Mouse (Mus musculus) layer of hippocampus, adult 2 months (tissue): ENCODE data around the gene Polr3c. TPM values are rescaled to one million over a fixed set of nuclear protein-coding genes. Genes with fewer than 3 reads are reported as not detected.
A peak's percentile ranks its signal among the peaks of the same experiment; 100 is the strongest.
"Not testable (repeated sequence)": the region's sequence is repeated elsewhere in the genome, so short reads cannot be mapped to it uniquely, and the experiment has no call there.

Experiments
- DNase-seq, 2 experiments: peaks; one replicate each; pipeline ENCODE4 v3.0.0; 2022; ENCODE audit warnings: low spot score in 2 of 2
- H3K27ac ChIP-seq: fragments of 200-600 bp; 2 replicates; pipeline ENCODE4 v1.8.1; 2022
- H3K4me3 ChIP-seq: fragments of 200-600 bp; 2 replicates; pipeline ENCODE4 v1.8.1; 2022; ENCODE audit warnings: mild to moderate bottlenecking
- CTCF ChIP-seq: fragments of 200-600 bp; conservative IDR thresholded peaks from 2 replicates; pipeline ENCODE4 v1.8.1; 2022; ENCODE audit warnings: antibody characterized with exemption, mild to moderate bottlenecking, moderate library complexity
- total RNA-seq, 2 experiments: library from RNA; stranded (reverse); gene quantifications; 2 replicates each; pipeline ENCODE4 v1.2.3; 2021

Polr3c gene
- total RNA-seq, 2 experiments from 2014 or later = 23.5 to 24.0 TPM

DNA sequence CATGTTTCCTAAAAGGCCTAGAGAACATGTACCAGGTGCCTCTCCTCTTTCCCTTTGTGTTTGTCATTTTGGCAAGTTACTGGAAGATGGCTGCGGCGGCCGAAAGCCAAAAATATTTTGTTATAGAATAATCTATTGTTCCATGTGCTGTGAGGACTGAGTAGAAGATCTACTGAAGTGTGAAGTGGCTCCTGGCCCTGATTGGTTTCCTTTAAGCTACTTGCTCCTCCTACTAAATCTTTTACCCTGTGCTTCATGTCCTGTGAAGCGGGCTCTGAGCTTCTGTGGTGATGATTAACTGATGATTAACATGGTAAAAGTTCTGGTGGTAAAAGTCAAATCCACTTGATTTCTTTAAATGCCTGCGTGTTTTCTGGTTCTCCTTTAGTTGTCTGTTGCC is 60.5 kb downstream of the Polr3c start:
- no peak overlapping the region for H3K27ac ChIP-seq
- no peak for TF ChIP-seq CTCF
- H3K4me3 ChIP-seq = no peak overlapping the region
- DNase-seq = no peak

DNA sequence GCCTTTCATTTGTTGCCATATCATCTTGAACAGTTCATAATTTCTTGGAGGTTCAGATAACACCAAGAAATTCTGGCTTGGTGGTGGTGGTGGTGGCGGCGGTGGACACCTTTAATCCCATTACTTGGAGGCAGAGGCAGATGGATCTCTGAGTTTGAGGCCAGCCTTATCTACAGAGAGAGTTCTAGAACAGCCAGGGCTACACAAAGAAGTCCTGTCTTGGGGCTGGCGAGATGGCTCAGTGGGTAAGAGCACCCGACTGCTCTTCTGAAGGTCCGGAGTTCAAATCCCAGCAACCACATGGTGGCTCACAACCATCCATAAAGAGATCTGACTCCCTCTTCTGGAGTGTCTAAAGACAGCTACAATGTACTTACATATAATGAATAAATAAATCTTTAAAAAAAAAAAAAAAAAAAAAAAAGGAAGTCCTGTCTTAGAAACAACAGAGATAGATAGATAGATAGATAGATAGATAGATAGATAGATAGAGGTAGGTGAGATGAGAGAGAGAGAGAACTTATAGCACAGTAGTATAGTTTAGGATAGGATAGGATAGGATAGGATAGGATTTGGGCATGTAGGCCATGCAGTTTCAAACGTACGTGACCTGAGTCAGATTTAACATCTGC is 61.6 kb downstream of the Polr3c start:
- not testable (repeated sequence) for H3K4me3 ChIP-seq, DNase-seq, H3K27ac ChIP-seq

DNA sequence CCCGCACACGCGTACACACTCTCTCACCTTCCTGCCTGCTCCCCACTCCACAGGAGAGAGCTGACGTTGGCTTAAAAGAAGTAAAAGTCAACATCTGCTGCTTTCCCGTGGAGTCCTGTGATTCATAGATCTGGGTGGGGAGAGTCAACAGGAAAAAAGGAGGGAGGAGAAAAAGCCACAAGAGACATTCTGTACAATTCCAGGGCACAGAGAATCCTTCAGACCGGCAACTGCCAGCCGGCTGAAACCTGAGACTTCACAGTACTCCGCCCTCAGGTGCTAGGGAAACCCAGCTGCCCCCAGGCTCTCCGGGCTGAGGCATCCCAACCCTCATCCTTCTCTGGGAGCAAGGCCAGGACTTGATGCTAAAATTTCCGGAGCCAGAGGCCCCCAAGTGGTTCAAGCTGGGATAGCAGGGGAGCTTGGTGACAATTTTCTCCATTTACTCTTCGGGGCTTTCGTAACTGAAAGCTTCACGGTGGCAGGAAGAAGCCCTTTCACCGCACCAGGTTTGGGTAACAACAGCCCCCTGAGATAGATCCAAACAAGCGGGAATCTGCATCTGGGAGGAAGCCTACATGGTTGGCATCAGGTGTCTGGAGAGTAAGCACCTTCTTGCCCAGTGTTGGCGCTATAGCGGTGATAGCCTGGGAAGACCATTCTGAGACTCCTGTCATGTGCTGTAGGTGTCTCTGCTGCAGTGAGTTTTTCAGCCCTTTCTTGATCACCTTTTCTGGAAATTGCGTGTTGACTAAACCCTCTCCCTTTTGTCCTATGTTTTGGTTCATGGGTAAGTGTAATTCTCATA is 63.8 kb downstream of the Polr3c start:
- Histone ChIP-seq H3K4me3 (peak overlapping the region; percentile 58), H3K27ac (peak overlapping the region; percentile 89)
- DNase-seq = peak; percentile 84 to 91
- peak; percentile 99 for TF ChIP-seq CTCF

DNA sequence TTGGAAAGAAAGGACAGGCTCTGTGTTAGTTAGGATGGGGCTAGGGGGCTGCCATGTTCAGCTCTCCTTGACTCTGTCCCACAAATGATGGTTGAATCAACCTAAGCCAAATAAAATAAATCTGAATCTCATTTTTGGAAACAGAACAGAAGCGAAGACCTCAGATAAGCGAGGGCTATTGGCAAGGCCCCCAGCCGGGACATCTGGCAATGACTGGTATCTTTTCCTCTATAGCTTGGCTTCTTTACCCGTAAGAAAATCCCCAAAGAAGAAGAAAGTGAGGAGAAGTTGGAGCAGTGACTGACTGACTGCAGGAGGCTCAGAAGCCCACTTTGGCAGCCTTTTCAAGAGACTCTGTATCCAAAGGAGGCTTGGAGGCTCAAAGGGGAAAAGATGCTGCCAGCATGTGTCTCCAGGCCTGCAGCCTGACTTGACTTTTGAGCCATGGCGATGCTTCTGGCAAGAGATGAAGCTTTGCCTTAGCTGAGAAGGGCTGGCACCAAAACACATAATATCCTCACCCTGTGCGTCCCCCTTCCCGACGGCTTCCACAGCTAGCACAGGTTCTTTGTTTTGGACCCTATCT is 64.6 kb downstream of the Polr3c start:
- no peak for TF ChIP-seq CTCF
- no peak for DNase-seq
- Histone ChIP-seq H3K4me3 (no peak overlapping the region), H3K27ac (peak overlapping the region; percentile 25; the same call in 1 of the 2 replicates)

Other genes starting within 250 kb of the Polr3c start
- under 1 TPM in 1 of 2 experiments, not detected in 1; 0.23 TPM for gene Hfe2, start 202.5 kb downstream of the Polr3c start, total RNA-seq
- 10 to 100 TPM; 22.6 to 36.4 TPM for gene Txnip, start 169.7 kb downstream of the Polr3c start, total RNA-seq
- not detected for gene Gm16253, start 150.6 kb downstream of the Polr3c start, total RNA-seq
- gene Polr3gl, start 133.4 kb downstream of the Polr3c start, total RNA-seq = 10 to 100 TPM; 32.1 to 34.4 TPM
- gene Ankrd34a, start 131.0 kb downstream of the Polr3c start, total RNA-seq = 10 to 100 TPM; 55.2 to 56.7 TPM
- gene Lix1l, start 126.5 kb downstream of the Polr3c start, total RNA-seq = 10 to 100 TPM; 29.0 to 29.1 TPM
- gene Rbm8a, start 97.7 kb downstream of the Polr3c start, total RNA-seq = 10 to 100 TPM; 51.4 to 52.0 TPM
- gene Pex11b, start 92.3 kb downstream of the Polr3c start, total RNA-seq = 10 to 100 TPM; 57.1 to 59.6 TPM
- gene Gm42957, start 92.2 kb downstream of the Polr3c start, total RNA-seq = under 1 TPM; 0.12 to 0.87 TPM
- gene Itga10, start 82.0 kb downstream of the Polr3c start, total RNA-seq = 1 to 10 TPM; 2.0 to 3.1 TPM
- gene Ankrd35, start 57.5 kb downstream of the Polr3c start, total RNA-seq = 1 to 10 TPM; 6.3 to 6.7 TPM
- 10 to 100 TPM; 32.5 to 44.4 TPM for gene Pias3, start 31.2 kb downstream of the Polr3c start, total RNA-seq
- 10 to 100 TPM; 15.0 to 16.2 TPM for gene Nudt17, start 19.1 kb downstream of the Polr3c start, total RNA-seq
- gene Rnf115, start within 50 bp of the Polr3c start, total RNA-seq = 10 to 100 TPM; 59.7 to 61.3 TPM
- under 1 TPM in 1 of 2 experiments, not detected in 1; 0.33 TPM for gene Pdzk1, start 101.7 kb upstream of the Polr3c start, total RNA-seq
- gene Cd160, start 101.7 kb upstream of the Polr3c start, total RNA-seq = not detected
- gene Gja5, start 177.1 kb upstream of the Polr3c start, total RNA-seq = 1 to 10 TPM in 1 of 2 experiments, under 1 TPM in 1; 0.84 to 1.4 TPM
- 10 to 100 TPM; 40.1 to 46.1 TPM for gene Gpr89, start 177.7 kb upstream of the Polr3c start, total RNA-seq
- gene Gja8, start 198.4 kb upstream of the Polr3c start, total RNA-seq = not detected